Mouse (Mus musculus): ENCODE results near the gene Stac3.

DNA sequence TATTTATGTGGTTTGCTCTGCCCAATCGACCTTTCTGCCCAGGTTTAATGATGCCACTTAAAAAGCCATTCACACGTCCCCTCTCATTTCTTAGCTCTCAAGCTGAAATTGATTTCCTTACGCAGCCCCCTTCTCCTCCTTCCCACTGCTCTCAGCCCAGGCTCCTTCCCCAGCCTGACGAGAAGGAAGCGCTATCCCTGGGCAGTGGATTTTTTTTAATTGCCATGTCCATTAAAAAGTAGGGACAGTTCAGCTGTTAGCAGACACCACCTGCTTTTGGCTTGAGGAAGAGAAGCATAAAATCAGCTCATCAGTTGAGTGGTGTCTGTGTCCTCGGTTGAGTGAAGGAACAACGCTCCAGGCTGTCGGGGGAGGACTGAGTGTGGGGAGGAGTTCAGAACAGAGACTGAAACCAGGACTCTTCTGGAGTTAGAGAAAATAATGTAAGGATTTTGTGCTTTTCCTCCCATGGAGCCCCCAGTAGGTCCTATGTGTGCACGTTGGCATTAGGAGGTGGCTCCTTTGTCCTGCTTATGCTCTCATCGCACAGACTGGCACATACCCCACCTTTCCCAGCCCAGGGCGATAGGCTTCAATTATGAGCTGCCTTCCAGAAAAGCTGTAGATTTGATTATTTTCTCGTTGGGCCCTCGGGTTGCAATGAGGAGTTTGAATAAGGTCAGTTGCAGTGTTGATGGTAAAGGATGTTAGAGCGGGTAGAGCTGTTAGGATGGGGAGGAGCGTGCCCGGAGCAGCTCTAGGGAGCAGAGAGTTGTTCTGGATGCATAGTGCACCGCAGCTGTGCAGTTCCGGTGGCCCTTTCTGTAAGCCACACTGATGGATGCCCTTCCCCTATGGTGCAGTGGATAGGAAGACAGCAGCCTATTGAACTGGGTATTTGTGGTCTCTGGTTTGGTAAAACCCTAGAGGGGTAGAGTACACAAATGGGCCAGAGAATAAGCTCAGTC lies 11.0 kb upstream of the Stac3 start:
- TF ChIP-seq CTCF (IDR thresholded peaks at IDR 0.05; ENCODE audit: borderline replicate concordance, control insufficient read depth, extremely low read depth, insufficient read depth, low read length, poor library complexity) (no peak), POLR2A (IDR thresholded peaks at IDR 0.05; ENCODE audit: control insufficient read depth, extremely low read depth, insufficient read depth, low read length, poor library complexity) (no peak)
